Mouse (Mus musculus) large intestine, adult 2 months (tissue): ENCODE data around the gene Adra2c. TPM values are rescaled to one million over a fixed set of nuclear protein-coding genes. Genes with fewer than 3 reads are reported as not detected.

Experiments used
- DNase-seq: peaks from one replicate; pipeline ENCODE4 v3.0.0-alpha.2; 2012; ENCODE audit warnings: low read depth, low spot score
- WGBS: fragments of 180-500 bp; shearing (Covaris S2); methylation state at CpG from one replicate; pipeline ENCODE4 v1.1.7; 2018; 5-methylcytosine and 5-hydroxymethylcytosine counted together
- polyA plus RNA-seq: library from polyadenylated mRNA; depleted of rRNA; stranded (reverse); fragments of >200 nt; gene quantifications from 2 replicates; pipeline ENCODE4 v1.2.3, GENCODE M21; 2012; rRNA removed

Gene Adra2c
- polyA plus RNA-seq = 0.51 and 0.52 TPM in 2 replicates

DNA sequence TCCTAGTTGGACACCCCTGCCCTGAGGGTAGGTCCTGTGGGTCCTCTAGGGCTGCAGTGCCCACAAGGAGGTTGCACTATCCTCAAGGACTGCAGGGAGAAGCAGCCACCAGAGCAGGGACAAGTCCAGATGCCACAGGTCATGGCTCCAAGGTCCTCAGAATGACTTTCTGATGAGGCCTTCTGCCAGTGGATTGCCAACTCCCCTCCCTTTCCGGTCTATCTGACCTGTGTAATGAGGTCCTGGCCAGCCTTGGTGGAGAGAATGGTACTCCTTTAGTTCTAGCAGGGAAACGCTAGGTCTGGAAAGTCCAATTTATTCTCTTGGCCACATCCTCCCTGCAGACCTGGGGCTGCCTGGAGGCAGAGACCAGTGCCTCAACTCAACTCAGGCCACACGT lies at the start of gene Adra2c:
Adra2c (plus strand) TSS at position 301 of the 400 bp plus-strand sequence.
- WGBS = 42% methylated on average over 3 of the region's 3 CpGs

DNA sequence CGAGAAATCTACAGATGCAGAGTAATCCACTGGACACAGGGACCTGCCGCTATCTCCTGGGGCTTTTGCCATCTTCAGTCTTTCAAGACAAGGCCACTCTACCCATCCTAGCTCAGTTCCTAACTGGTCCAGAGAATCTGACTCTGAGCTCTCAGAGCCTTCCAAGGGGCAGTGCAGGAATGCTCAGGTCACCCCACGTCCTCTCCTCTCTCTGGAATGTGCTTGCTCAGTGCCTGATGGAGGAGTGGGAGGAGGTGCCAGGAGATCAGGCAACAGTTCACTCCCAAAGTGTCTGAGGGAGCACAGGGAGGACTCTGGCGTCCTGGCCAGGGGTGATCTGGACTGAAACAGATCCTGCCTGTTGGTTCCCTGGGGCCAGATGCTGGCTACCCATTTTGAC lies 45.0 kb upstream of the Adra2c start:
- 50% methylated on average over 4 of the region's 4 CpGs for WGBS

More for the DNA sequence above, at the start of gene Adra2c:
- DNase-seq = no peak

DNA sequence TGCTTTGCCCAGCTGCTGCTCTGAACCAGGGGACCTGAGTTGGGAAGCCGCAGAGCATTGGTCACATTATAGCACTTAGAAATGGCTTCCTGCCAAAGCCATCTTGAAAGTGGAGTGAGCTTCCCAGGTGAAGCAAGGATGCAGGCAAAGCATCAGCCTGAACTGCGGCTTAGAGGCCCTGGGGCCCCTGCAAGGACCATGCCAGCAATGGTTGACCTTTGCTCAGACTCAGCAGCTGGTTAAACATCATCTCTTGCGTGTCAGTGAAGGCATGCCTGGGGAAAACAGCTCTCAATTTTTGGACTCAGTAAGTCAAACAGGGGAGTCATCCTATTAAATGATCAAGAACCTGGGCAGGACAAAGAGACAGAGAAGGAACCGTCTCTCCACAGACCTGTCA lies 40.4 kb upstream of the Adra2c start:
- 26% methylated on average over 4 of the region's 4 CpGs for WGBS
- DNase-seq = no peak

More for the DNA sequence above, 45.0 kb upstream of the Adra2c start:
- DNase-seq = no peak

DNA sequence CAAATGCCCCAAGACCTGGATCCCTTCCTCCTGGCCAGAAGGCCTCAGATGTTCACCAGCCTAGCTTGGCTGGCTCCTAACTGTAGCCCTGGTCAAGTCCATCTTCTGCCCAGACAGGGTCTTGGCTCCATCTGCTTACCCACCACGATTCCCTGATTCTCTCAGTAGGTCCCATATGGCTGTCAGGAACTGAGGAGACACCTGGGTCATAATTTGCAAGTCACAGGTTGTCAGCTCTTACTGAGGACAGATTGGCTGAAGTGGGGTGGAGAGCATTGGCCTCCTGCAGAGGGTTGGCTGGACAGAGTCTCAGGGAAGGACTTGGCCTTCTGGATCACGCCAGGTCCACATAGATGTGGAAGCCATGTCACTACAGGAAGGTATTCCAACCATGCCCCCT lies 39.5 kb upstream of the Adra2c start:
- 70% methylated on average over 2 of the region's 2 CpGs for WGBS

DNA sequence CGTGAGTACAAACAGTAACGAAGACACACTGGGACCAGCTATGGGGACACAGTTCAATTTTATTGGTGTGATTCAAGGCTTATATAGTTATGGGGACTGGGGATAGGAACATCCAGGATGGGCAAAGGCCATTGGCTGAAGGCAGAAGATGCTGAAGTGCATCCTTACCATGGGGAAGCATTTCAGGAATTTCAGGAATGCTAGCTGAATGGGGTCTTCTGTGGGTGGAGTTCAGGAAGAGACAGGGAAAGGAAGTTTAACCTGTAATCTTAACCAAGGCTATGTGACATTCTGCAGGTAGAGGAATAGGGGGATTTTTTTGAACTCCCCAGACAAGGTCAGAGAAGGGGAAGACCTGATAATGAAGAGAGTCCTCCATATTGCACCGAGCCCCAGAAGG lies 36.6 kb upstream of the Adra2c start:
- WGBS = 22% methylated on average over 3 of the region's 3 CpGs
- no peak for DNase-seq

More for the DNA sequence above, 39.5 kb upstream of the Adra2c start:
- no peak for DNase-seq

DNA sequence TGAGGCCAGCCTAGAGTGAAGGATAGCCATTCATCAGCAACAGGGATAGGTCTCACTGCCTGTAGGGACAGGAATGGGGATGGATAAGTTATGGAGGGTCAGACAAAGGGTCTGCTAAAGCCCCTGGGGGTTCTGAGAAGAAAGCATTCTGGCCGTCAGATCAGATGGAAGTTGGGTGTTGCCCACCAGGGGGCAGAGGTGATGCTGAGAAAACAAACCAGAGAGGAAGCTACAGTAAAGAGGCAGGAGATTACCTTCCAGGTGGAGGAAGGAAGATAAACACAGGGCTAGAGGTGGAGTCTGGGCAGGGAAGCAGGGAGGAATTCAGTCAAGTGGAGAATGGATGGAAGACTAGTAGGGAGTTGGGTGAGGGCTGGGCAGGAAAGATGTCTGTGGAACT lies 33.9 kb upstream of the Adra2c start:
- DNase-seq = no peak
- 5% methylated on average over 1 of the region's 1 CpGs for WGBS

DNA sequence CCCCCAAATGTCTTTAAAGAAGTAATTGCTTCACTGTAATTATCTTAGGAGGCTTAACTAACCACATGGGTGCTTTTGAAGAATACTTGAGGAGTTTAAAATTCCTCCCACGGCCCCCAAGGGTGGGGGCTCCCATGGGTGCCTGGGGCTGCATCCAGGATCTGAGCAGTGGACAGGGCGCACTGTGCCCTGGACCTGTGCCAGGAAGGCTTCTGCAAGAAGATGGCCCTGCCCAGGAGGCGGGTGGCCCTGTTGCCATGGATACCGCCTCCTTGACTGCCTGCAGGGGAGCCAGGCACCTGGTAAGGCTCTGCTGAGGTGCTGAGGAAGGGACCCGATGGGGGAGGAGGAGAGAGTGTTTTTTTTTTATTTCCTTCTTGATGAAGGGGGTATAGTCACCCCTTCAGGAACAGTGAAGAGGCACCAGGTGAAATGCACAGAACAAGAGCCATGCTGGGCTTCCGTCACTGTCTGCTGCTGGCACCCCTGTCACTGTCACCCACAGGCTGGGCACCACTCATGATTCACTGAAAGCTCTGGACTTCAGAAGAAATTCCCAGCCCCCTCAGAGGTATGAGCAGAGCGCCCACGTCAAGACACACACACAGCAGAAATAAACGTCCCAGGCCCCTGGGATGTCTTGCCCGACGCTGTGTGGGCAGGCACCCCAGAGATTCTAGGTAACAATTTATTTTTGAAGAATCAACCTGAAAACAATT lies 32.4 kb upstream of the Adra2c start:
- 56% methylated on average over 11 of the region's 11 CpGs for WGBS
- DNase-seq = no peak

DNA sequence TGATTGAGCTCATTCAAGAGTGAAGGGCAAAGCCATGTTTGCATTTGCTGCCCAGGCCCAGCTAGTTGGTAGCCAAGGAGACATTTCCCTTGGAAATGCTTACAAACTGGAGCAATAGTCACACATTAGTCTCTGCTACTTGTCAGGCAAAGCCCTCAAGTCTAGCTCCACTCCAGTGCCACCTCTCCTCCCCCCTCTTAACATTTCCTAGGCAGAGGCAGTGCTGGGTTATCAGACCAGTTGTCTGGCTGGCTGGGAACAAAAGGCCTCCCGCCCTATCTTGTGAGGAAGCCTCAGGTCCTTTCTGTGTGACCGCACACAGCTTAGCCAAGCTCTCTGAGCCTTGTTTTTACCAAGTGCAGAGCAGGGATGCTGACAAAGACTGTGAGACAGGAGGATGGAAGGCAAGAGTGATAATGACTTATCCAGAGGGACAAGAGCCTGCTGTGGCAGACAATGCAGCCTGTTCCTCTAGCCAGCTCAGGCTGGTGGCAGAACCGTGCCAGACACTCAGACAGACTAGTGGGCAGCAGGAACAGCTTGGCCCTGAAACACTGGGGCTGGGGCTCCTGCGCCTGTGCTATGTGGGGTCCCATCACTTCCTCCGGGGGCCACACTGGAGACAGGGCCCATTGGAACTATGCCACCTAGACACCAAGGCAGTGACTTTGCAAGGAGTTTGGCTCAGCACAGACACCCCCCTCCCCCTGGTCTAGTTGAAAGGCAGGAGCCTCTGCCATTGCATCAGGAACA lies 23.0 kb upstream of the Adra2c start:
- DNase-seq = no peak
- WGBS = 70% methylated on average over 5 of the region's 5 CpGs

DNA sequence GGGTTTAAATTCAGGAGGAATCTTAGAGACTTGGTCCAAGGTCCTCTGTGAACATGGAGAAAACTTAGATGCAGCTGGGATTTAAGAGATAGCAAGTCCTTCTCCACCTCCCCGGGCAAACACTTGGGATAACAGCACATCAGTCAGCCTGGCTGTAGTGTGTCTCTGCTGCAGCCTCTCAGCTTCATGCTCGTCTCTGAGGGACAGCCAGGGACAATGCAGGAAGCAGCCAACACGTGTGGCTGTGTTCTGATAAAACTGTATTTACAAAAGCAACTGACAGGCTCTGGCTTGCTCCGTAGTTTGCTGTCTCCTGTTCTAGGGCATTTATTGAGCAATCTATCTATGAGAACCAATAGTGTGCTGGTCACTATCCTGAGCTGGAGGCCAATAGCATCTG lies 14.4 kb upstream of the Adra2c start:
- DNase-seq = no peak
- WGBS = 10% methylated on average over 4 of the region's 4 CpGs

DNA sequence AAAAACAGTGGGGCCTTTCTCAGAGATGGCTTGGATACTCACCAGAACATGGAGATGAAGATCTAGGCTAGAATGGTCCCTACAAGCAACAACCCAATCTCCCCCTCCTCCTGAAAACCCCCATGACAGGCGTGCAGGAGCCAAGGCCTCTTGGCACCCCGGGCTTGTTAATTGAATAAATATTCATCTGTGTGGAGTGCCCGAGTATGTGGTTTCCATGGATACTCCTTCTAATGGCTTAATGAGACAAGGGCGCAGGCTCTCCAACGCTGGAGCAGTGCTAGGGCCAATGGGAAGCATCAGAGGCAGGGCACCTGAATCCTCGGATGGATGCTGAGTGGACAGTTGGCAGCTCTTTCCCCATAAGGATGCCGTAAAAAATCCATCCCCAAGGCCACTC lies 10.6 kb upstream of the Adra2c start:
- 52% methylated on average over 7 of the region's 7 CpGs for WGBS
- DNase-seq = no peak

DNA sequence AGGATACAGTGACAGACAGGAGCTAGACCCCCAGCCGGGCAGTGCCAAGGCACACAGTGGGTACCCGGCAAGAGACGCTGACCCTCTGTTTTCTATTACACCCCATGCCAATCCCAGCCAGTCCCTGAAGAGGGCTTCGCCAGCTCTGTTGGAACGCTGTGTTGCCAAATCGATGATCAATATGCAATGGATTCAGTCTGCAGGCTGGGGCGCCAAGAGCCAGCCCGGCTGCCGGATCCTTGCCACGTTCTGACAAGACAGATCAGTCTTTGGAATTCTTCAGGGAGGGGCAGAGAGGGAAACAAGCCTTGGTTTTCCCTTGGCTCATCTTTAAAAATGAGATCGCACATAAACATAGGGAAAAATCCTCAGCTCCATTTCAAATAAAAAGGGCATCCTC lies 2.8 kb upstream of the Adra2c start:
- WGBS = 73% methylated on average over 11 of the region's 11 CpGs
- no peak for DNase-seq

DNA sequence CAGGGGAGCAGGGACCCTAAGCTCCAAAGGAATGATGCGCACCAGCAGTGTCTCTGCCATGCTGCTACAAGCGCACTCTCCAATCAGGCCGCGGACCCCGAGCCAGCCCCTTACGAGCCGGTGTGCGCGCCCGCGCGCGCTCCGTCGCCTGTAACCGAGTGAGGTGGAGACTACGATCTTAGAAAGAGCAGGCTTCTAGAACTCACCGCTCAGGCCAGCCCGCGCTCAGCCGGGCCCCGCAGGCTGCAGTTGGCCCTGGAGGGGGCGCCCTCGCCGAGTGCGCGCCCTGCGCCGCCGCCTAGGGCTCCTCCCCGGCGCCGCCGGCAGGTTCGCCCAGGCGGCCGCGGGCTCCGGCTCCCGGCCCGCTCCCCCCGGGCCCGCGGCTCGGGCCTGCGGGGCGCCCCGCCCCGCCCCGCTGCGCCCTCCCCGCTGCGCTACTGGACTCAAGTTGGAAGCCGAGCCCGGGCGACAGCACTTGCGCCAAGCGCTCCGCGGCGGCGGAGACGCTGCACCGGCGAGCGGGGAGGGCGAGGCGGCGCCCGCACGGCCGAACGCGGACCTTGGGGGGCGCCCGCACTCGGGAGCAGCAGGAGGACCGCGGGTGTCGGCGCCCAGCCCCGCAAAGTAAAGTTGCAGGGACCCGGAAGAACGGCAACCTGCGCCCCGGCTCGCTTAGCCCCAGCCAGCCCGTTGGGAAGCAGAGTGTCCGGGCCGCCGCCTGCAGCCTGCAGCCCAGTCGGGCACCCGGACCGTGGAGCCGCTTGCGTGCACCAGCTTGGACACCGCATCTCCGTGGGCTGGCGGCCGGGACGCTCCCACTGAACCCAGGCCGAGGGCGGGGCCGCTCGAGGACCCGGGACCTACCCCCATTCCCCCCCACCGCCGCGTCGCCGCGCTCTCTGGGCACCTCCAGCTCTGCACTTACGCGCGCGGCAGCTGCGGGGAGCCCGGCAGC lies 899 bp downstream of the Adra2c start:
- no peak for DNase-seq
- 2% methylated on average over 118 of the region's 118 CpGs for WGBS

DNA sequence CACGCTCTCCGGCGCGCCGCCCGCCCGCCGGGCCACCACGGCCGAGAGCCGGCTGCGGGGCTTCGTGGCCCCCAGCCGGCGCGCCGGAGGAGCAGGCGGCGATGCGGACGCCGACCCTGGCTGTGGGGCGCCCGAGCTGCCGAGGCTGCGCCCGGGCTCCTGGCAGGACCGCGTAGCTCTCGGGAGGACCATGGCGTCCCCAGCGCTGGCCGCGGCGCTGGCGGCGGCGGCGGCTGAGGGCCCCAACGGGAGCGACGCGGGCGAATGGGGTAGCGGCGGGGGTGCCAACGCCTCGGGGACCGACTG lies 1.5 kb downstream of the Adra2c start:
- WGBS = 3% methylated on average over 49 of the region's 49 CpGs
- DNase-seq = no peak

DNA sequence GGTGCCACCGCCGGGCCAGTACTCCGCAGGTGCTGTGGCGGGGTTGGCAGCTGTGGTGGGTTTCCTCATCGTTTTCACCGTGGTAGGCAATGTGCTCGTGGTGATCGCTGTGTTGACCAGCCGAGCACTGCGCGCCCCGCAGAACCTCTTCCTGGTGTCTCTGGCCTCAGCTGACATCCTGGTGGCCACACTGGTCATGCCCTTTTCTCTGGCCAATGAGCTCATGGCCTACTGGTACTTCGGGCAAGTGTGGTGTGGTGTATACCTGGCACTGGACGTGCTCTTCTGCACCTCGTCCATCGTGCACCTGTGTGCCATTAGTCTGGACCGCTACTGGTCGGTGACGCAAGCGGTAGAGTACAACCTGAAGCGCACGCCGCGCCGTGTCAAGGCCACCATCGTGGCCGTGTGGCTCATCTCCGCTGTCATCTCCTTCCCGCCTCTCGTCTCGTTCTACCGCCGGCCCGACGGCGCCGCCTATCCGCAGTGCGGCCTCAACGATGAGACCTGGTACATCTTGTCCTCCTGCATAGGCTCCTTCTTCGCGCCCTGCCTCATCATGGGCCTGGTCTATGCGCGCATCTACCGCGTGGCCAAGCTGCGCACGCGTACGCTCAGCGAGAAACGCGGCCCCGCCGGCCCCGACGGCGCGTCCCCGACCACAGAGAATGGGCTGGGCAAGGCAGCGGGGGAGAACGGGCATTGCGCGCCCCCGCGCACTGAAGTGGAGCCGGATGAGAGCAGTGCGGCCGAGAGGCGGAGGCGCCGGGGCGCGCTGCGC lies 2.1 kb downstream of the Adra2c start:
- no peak for DNase-seq
- 7% methylated on average over 75 of the region's 75 CpGs for WGBS

DNA sequence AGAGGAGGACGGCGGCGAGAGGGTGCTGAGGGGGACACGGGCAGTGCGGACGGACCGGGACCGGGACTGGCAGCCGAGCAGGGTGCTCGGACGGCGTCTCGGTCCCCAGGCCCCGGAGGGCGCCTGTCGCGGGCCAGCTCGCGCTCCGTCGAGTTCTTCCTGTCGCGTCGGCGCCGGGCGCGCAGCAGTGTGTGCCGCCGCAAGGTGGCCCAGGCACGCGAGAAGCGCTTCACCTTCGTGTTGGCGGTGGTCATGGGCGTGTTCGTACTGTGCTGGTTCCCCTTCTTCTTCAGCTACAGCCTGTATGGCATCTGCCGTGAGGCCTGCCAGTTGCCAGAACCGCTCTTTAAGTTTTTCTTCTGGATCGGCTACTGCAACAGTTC lies 2.7 kb downstream of the Adra2c start:
- DNase-seq = no peak

DNA sequence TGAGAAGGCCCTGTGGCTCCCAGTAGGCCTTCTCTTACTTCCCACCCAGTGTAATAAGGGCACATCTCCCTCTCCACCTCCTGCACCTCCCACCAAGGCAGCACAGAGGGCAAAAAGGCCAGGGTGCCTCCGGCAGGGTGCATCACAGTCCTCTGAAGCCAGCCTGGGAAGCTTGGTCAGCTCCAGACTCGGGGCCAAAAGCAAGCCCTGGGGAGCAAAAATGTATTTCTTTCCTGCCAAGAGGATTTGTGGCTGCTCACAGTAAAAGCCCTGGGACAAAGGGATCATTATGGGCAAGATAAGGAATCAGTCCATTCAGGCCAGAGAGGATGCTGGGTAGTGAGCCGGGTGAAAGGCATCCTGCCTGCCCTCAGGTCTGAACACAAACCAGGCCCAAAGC lies 7.2 kb downstream of the Adra2c start:
- 30% methylated on average over 3 of the region's 3 CpGs for WGBS

More for the DNA sequence above, 2.7 kb downstream of the Adra2c start:
- 6% methylated on average over 40 of the region's 40 CpGs for WGBS

DNA sequence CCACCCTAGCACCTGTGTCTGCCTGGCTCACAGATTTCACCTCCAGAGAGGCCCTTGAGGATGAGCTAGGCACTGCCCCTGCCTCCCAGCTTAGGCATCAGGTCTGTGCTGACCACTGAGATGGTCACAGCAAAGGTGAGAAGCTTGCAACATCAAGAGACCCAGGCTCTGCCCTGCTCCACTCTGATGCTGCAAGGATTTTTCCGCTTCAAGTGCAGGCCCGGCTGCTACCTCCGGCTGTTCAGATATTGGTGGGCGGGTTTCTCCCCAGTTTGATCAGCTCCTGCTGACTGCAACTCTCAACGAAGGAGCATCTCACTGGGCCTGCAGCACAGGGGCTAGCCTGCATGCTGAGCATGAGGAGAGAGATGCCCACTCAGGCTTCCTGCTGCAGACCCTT lies 8.1 kb downstream of the Adra2c start:
- no peak for DNase-seq
- 71% methylated on average over 5 of the region's 5 CpGs for WGBS

More for the DNA sequence above, 7.2 kb downstream of the Adra2c start:
- no peak for DNase-seq

DNA sequence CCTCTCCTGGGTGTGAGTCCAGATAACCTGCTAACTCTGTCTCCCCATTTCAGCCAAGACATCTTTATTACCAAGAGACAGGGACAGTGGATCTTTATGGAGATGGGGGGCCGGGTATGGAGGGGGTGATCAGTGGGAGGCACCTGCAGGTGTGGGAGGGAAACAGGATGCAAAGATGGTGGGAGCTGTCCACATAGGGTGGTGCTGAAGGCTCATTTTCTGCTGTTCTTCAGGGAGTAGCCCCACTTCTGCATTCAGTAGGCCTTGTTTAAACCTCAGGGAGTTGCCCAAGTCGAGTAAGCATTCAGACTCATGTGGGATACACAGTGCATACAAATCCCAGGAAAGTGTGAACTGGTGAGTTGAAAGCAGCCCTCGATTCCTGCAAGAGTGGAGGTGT lies 21.5 kb downstream of the Adra2c start:
- WGBS = 12% methylated on average over 3 of the region's 3 CpGs
- DNase-seq = no peak

DNA sequence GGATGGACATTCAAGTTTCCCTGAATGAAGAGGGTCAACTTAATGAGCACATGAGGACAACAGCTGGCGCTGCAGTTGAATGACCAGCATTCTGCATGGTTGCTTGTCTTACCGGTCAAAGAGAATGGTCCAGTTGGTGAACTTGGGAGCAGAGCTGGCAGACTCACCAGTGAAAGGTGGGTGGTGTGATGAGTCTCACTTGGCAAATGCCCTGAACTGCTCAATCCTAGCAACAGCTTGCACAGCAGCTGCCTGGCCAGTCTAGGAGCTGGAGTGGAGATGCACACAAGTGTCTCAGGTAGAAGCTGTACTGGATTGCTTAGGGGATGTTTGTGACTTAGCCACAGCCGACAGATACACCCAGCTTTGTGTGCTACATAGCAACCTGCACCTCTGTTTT lies 26.1 kb downstream of the Adra2c start:
- 80% methylated on average over 3 of the region's 3 CpGs for WGBS

DNA sequence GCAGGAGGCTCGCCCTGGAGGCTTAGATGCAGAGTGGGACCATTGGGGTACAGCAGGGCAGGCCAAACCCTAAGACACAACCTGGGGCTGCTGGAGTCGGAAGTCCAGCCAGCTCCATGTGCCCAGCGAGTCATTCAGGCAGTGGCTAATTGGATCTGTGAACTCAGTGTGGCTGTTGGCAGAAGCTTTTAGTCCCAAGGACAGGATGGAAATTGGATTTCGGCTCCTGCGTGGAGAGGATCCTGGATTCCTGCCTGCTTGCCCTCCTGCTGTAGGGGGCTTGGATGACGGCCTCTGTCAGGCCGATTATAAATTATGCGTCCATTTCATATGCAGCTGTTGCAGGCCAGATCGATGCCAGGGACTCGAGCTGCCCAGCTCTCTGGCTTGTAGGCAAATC lies 27.2 kb downstream of the Adra2c start:
- no peak for DNase-seq

More for the DNA sequence above, 26.1 kb downstream of the Adra2c start:
- DNase-seq = no peak

More for the DNA sequence above, 27.2 kb downstream of the Adra2c start:
- 69% methylated on average over 10 of the region's 10 CpGs for WGBS
